Mouse (Mus musculus): ENCODE results near the gene Fggy. TPM values are rescaled to one million over a fixed set of nuclear protein-coding genes. Genes with fewer than 3 reads are reported as not detected.
A peak's percentile ranks its signal among the peaks of the same experiment; 100 is the strongest.

Gene Fggy
- total RNA-seq, 2 experiments from 2014 or later = 9.4 to 10.0 TPM

DNA sequence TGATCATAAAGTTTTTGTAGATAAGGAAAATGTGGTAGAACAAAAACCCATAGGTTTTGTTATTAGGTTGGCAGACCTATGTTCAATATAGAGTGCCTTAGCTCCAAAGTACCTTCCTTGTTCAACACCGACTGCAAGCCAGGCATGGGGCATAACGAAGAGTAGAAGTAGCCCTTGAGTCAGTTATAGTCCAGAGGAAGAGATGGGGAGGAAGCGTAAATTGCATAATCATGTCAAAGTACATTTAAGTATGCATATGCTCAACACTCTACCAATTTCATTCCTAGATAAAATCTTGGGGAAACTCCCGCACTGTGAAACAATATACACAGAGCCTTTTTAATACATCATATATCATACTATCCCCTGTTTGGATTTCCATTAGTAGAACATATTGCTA, 221.2 kb downstream of the Fggy start:
- DNase-seq = no peak

DNA sequence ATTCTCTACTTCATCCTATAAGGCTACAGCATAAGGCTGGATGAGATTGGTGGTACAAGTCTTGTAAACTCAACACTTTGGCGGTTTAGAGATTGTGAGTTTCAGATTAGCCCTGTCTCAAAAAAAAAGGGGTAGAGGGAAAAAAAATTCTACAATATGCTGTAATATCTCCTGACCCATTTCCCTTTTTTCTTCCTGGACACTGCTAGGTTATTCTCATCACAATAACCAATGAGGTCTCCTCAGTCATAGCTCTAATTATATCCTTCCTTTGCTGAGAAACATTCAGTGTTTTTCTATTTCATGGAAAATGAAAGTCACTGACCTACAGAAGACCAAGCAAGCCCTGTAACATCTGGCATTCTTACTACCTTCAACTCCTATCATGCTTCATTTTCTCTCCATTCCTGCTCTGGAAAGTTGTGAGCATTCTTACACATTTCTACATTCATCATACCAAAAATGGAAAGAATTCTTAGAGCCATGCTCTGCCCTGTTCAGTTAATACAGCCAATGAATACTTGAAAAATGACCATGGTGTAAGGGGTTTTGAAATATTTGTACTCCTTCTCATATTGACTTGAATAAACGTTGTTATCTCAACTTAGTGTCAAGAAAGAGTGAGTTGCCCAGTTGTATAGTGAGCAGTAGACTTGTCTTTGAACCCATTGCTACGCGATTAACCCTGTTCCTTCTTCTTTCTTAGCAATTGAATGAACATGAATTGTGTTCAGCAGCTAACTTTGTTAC, 227.0 kb downstream of the Fggy start:
- no peak for DNase-seq

GRCm38 (mm10) chr4:95787609-95788008, 230.3 kb downstream of the Fggy start:
- DNase-seq = no peak

DNA sequence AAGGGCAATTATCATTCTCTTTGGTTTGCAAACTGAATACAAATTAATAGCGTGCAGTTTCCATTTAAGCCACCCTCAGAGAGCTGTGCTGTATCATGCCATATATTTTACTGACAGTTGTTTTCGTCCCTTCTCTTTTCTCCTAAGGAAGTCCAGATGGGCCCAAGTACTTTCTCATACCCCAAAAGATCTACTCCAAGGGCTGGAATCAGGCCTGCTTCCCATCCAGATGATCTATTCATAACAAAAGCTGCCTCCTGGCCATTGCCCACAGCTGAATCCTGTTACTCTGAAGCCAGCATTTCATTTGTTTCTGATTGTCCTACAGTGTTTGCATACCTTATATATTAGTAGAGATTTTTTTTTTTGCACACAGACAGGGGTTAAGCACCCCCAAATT, 231.6 kb downstream of the Fggy start:
- no peak for DNase-seq

- no peak for DNase-seq
These were observed 234.7 kb downstream of the Fggy start for GRCm38 (mm10) chr4:95791913-95792475.

GRCm38 (mm10) chr4:95793647-95794328, 236.5 kb downstream of the Fggy start:
- no peak for DNase-seq

DNA sequence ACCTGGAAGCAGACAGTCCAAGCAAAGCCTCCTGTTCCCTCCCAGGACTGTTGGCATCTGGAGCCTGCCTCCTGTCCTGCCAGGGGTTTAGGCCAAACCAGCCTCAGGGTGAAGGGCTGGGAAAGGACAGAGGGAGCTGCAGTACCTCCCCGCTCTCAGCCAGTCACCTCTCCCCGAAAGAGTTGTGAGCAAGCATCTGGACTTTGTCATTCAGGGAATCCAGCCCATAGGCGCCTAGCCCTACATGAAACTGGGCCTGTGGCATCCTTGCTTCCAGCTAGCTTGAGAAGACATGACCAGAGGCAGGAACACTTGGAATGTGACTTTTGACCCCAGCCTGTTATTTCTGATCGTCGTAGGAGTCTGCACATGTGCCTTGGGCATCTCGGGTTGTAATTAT, 237.3 kb downstream of the Fggy start:
- DNase-seq = no peak

- no peak for DNase-seq
These were observed 238.0 kb downstream of the Fggy start for GRCm38 (mm10) chr4:95795283-95795682.

GRCm38 (mm10) chr4:95819650-95820049, 262.3 kb downstream of the Fggy start:
- DNase-seq = no peak

DNA sequence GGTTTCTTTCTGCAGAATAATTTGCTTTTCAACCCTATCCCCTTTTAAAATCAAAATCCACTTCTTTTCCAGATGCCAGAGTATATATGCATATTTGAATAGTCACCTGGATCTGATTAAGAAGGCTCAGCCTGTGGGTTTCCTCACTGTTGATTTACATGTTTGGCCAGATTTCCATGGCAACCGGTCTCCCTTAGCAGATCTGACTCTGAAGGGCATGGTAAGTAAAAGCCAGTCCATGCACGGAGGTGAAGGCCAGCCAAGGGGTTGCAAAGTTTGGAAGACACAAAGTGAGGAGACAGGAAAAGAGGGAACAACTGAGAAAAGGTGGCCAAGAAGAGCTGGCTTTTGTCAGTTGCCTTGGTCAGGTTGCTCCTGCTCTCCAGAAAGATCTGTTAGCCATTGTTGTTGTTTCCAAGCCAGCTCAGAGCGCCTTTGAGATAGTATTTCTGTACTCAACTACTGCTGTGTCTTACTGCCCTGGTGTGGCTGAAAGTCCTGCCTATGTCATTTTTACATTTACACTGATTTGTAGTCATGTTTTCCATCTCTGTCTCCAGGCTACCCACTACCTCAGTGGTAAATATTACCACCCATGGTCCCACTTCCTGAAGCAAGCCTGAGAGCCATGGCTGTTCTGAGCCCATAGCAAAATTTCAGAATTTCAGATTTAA, 264.7 kb downstream of the Fggy start:
- peak in 1 of 2 experiments; percentile 19 for DNase-seq

GRCm38 (mm10) chr4:95828164-95828563, 270.9 kb downstream of the Fggy start:
- no peak for DNase-seq

DNA sequence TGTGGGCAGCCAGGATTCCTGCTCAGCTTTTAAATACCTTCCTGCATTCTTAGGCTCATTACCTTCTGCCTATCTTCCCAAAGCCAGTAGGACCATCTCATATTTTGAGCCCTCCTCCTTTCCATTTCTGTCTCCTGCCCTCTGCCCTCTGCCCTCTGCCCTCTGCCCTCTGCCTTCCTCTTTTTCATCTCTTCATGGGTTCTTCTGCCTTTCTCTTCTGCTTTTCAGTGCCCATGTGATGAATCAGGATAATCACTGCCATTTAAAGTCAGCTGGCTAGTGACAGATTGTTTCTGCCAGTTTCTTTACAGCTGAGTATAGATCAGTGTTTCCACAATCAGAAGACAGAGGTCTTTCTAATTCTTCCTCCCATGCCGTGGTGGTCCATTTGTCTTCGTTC, 273.0 kb downstream of the Fggy start:
- DNase-seq = no peak

DNA sequence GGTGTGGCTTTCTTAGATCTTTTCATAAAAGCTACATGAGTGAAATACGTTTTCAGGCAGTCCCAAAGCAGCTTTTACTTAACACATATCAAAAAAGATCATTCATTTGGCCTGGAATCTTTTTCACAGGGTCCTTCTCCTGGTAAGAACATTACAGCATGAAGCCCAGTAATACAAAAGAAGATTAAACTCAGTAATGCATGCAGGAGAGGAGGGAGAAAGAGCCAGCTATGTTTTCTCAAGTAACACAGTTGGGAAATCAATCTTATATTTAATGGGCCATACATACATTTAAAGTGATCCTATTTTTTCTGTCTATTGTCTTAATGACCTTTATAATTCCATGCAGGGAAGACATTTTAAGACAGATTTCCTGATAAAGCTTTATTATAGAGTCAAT, 282.6 kb downstream of the Fggy start:
- no peak for DNase-seq

- DNase-seq = no peak
These were observed 283.2 kb downstream of the Fggy start for GRCm38 (mm10) chr4:95840389-95841053.

DNA sequence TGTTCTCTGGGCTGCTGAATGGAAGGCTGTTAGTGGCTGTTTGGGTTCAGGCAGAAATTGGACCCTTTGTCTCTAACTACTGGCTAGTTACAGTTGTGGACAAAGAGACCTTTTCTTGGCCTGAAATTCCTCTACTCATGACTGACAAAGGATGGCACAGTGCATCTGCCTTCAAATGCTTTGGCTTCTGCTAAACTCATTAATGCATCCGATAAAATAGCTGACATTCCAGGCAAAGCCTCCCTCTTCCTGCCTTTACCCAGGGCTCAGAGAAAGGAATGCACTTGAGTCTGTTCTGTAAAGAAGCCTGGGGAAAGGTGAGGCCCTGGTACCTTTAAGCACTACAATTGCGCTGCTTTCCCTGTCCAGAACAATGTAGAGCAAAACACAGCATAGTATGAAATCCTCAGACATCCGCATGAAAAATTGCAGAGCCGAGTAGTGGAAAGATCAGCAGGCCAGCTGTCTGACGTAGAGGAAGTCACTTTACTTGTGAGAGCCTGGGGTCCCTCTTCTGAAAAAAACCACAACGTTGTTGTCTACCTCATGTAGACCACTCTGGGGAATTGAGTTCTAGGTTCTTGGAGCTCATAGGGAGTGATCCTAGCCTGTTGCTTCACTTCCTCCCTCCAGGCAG, 288.8 kb downstream of the Fggy start:
- peak in 1 of 2 experiments; percentile 26 for DNase-seq

DNA sequence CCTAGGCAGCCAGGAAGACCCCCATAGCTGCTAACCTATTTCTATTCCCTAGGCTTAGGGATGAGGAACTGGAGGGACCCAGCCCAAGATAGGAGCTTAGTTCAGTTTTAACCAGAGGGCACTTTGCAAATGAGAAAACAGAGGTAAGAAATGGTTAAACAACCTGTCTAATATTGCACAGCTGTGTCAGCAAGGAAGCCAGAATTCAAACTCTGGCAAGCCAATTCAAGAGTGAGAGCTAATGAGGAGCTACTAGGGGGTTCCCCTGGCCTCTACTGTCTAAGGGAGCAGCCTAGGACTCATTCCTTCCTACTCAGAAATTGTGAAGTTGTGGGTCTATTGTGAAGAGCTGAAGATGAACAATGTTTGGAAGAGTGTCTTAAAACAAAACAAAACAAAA, 289.9 kb downstream of the Fggy start:
- no peak for DNase-seq

DNA sequence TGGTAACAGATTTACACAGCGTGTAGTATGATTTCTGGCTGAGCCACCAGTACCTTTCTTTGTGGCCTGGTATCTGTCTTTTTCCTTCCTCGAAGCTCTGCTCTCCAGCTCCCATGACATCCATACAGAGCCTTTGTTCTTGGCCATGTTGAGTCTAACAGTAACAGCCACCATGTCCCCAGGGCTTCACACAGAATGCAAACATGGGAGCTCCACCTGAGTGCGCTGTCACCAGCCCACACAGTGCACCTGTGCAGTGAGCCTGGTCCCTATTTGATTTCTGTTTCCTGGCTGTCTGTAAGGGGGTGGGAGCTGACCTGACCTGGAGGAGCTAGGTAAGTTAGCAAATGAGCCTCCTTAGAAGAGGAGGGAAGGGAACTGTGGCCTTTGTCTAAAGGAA, 290.4 kb downstream of the Fggy start:
- no peak for DNase-seq

DNA sequence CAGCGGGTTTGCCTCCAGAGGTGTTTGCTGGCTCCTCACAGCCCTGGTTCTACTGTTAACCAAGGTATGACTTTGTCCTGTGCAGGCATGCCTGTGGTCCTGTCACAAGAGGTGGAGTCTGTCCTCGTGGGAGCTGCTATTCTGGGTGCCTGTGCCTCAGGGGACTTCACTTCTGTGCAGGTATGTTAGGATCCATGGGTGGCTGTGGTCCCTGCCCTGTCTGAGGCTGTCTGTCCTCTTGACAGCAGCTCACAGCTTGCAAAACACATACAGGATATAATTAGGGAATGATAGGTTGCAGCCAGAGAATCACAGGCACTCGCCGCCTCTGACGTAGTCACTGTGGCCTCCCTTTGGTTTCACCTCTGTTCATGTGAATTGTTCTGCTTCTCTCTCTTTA, 292.2 kb downstream of the Fggy start:
- DNase-seq = peak; percentile 20 to 45

DNA sequence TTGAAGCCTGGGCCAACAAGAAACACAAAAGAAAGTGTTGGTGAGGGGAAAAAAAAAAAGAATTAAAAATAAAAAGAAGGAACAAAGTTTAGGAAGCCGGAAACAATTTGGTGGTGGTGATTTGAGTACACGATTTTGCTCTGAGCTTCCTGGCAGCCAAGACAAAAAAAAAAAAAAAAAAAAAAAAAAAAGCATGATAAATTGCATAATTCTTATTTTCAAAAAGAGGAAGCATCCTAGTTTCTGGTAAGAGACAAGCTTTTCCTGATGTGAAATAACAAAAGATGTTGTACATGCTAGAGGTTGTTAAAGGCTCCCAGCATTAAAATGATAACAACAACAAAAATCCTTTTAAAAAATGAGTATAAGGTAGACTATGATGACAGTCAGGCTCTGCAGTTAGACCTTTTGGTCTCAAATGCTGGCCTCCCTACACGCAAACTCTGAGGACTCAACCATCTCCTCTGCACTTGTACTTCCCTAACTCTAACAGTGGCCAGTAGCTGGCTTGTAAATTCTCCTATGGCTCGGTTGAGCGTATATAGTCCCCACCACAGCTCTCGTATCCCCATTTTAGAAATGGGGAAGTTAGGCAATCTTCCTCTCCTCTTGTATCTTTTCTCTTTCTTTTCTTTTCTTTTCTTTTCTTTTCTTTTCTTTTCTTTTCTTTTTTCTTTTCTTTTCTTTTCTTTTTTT, 292.9 kb downstream of the Fggy start:
- peak in 1 of 2 experiments; percentile 21 for DNase-seq

GRCm38 (mm10) chr4:95852257-95852656, 294.9 kb downstream of the Fggy start:
- no peak for DNase-seq

DNA sequence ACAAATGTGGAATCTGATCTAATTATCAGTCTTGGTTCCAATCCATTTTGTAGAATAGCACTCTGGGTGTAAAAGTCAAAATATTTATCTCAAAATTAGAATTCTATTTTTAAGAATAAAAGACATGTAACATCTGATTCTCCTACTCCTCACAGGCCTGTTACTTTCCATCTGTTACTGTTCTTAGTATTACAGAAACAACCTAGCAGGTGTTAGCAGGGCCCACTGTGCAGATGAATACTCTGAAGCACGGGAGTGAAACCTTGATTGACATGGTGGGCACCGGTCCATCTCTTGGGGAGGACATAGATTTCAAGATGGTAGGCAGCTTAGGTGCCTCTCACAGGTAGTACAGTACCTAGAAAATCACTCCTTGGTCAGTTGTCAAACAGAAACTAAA, 298.7 kb downstream of the Fggy start:
- no peak for DNase-seq
